Mouse (Mus musculus) frontal cortex, postnatal 14 days (tissue): ENCODE measurements at regions not wholly inside any gene's neighbourhood (a gene's known extent, or its start where the extent isn't known, plus 50 kb on each side); places are given as distances from the start of the nearest gene placed in this dataset.

Experiments used
- DNase-seq, 2 experiments: peaks; one replicate each; pipeline ENCODE4 v3.0.0; 2022; ENCODE audit warnings: low spot score in 2 of 2

GRCm38 (mm10) chr5:84934369-84934768, 517.2 kb upstream of the Epha5 start:
- DNase-seq = no peak

GRCm38 (mm10) chr5:84917631-84918292, 500.6 kb upstream of the Epha5 start:
- no peak for DNase-seq

DNA sequence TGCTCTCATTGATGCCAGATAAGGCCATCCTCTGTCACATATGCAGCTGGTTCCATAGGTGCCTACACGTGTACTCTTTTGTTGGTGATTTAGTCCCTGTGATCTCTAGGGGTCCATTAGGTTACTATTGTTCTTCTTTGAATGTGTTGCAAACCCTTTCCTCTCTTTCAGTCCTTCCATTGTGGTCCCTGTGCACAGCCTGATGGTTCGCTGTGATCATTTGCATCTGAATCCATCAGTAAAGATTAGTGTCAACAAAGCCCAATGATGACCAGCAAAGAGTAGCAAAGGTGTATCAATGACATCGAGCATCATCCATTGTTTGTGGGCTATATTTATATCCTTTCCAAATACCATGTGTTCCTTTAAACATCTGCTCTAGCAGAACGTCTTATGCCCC, 484.5 kb upstream of the Epha5 start:
- DNase-seq = no peak

DNA sequence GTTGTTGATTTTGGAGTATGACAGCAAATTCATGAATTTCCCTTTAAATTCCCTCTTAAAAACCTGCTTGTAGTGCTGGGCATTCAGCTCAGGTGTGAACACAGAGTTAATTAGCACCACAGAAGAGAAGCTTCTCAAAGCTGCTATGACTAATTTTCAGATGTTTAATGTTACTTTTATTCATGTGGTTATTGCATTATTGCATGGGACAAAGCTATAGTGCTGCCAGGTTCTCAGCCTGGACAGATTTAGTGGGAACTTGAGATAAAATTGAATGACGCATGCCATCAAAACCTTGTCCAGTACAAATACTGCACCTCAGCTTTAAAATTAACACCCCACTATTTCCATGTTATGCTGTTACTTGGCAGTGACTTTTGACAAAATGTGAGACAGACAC, 480.4 kb upstream of the Epha5 start:
- no peak for DNase-seq

DNA sequence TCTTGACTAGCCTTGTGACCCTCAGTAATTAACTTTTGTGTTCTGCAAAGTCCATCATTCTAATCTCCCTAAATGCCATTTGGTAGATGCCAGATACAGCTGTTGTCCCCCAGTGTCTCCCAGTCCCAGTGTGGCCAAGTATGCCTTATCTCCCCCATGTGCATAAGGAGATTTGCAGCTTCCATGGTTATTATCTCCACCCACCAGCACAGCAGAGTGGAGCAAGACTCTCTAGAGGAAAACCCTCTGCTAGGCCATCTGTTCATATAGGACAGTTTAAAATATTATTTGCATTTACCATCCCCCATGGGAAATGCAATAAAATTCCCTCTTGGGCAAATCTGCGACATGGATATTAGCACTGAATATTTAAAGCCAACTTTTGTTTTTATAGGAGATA, 436.4 kb upstream of the Epha5 start:
- no peak for DNase-seq

DNA sequence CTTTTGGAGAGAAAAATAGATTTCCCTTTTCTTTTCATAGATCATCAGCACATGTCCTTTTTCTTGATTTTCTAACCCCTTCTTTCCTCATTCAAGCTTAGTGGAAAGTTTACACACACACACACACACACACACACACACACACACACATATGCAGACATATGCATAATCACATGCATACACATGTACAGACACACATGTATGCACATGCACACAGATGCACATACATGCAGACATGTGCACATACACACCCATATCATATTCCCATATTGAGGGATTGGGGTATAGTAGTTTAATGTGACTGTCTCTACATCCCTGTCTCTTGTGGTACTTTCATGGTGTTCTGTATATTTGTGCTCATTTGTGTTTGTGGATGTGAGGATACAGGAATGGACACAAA, 432.0 kb upstream of the Epha5 start:
- DNase-seq = no peak

GRCm38 (mm10) chr5:84848765-84849164, 431.6 kb upstream of the Epha5 start:
- DNase-seq = peak; percentile 5 to 19

- DNase-seq = no peak
Observed at GRCm38 (mm10) chr5:84811460-84811859, 394.3 kb upstream of the Epha5 start.

DNA sequence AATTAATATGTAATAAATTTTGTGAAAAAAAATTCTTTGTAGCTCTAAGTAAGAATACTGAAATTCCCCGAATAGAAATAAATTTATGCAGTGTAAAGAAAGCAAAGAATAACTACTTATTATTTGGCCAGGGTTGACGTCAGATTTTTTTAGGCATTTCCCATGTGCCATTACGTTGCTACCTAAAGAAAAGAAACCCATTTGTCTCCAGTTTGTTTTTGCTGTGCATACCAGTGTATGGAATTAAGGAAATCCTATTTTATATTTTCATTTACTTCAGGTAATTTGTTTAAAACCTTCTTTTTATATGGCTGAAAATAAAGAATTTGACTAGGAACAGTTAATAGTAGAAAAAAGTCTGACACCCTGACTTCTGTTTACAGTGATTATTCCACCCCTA, 393.7 kb upstream of the Epha5 start:
- DNase-seq = no peak

GRCm38 (mm10) chr5:84762618-84763017, 345.4 kb upstream of the Epha5 start:
- no peak for DNase-seq

- no peak for DNase-seq
Observed at GRCm38 (mm10) chr5:84752053-84752452, 334.9 kb upstream of the Epha5 start.

GRCm38 (mm10) chr5:84705436-84705835, 288.3 kb upstream of the Epha5 start:
- DNase-seq = no peak

- DNase-seq = no peak
Observed at GRCm38 (mm10) chr5:84690334-84691258, 273.4 kb upstream of the Epha5 start.

DNA sequence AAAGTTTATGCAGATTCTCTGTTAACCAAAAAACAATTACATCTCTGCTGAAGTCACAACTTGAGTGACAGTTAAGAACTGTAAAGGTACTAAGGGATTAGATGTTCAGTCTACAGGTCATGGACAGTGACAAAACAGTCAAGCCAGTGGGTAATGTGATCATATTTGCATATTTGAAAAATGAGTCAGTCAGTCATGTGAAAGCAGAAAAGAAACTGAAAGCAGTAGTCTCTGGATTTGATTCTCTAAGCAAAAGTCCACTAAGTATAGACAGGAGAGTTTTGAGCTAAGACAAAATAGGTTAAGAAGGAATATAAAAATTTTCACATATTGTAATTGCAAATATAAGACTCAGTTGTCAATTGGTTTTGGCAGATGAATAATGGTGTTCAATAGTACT, 270.4 kb upstream of the Epha5 start:
- DNase-seq = no peak

GRCm38 (mm10) chr5:84655171-84655570, 238.0 kb upstream of the Epha5 start:
- no peak for DNase-seq

DNA sequence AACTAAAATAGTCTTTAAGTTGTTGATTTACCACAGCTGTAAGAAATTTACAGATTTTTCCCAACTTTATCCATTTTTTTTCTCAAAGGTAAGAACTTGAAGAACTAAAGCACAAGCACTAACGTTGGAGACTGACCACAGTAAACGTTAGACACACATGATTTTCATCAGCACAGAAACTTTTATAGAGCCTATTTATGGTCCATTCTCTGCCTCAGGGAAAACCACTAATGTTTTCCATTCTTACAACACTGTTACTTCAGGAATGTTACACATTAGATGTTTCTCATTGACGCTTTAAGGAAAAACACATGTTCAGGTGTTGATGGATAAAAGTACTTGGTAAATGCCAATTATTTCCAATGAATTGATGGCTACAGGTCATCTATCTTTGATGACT, 218.3 kb upstream of the Epha5 start:
- DNase-seq = no peak

- DNase-seq = no peak
Observed at GRCm38 (mm10) chr5:84632851-84633250, 215.7 kb upstream of the Epha5 start.

GRCm38 (mm10) chr5:84618194-84618593, 201.0 kb upstream of the Epha5 start:
- DNase-seq = no peak

- DNase-seq = no peak
Observed at GRCm38 (mm10) chr5:84608683-84609082, 191.5 kb upstream of the Epha5 start.

DNA sequence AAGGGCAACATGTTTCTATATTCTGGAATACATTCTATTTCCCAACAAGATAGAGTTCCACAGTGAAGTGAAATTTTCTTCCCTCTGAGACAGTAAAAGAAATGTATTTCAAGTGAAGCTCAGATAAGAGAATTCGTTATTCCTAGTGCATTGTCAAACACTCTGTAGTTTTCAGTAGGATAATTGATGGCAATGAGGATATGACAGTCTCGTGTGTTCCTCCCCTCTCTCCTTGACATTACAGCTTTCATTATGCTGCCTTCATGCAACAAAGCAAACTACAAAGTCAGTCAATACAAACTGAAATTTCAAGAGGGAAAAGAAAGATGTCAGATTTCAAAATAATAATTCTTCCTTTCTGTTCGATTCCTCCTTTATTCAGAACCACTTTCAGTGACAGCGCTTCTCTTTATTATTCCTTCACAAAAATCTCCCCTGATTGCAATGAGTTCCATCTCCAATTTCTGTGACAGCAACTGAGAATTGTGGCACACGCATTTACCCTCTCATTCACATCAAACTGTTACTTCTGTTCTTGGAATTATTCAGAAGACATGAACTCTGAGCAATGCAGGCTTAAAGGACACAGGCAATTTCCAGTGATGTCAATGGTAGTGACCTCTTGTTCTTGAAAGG, 148.2 kb upstream of the Epha5 start:
- DNase-seq = no peak

DNA sequence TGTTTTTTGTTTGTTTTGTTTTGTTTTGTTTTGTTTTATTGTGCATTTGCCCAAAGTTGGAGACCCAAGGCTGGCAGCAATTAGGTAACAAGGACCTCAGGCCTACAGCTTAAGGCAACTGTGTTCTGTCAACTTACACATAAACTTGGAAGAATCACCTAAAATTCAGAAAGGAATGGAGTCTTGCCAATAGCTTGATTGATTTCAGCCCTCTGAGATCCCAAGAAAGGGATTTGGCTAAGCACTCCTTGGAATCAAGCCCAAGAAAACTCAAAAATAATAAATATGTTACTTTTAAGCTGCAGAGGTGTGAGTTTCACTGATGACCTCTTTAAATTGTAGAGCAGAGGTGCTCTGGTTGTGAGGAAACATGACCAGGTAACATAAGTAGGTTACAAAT, 102.7 kb upstream of the Epha5 start:
- no peak for DNase-seq

GRCm38 (mm10) chr5:84510144-84510543, 93.0 kb upstream of the Epha5 start:
- DNase-seq = no peak

GRCm38 (mm10) chr5:84480978-84481377, 63.8 kb upstream of the Epha5 start:
- DNase-seq = no peak
